Mouse (Mus musculus): Measurements from ENCODE around the gene P2ry12.

GRCm38 (mm10) chr3:59181134-59181533 is 81.5 kb downstream of the P2ry12 start:
- TF ChIP-seq POLR2A (IDR thresholded peaks at IDR 0.05; ENCODE audit: insufficient read depth, low read length) (no peak), CTCF (IDR thresholded peaks at IDR 0.05; ENCODE audit: low read depth, low read length) (no peak)
